Mouse (Mus musculus) cerebellum, adult 2 months (tissue): Measurements from ENCODE around the gene Gm10721. TPM values are rescaled to one million over a fixed set of nuclear protein-coding genes. Genes with fewer than 3 reads are reported as not detected.
"Not testable (repeated sequence)": the region's sequence is repeated elsewhere in the genome, so short reads cannot be mapped to it uniquely, and the experiment has no call there.

Experiments
- DNase-seq, 2 experiments: peaks; one replicate each; pipeline ENCODE4 v3.0.0; 2021
- H3K27ac ChIP-seq: fragments of 200-500 bp; 2 replicates; pipeline ENCODE4 v1.5.1; 2012; ENCODE audit warnings: low read length, control low read depth, inconsistent platforms; ENCODE audit not compliant: insufficient read depth
- H3K27me3 ChIP-seq: fragments of 200-500 bp; 2 replicates; pipeline ENCODE4 v1.6.1; 2012; ENCODE audit warnings: inconsistent platforms, mild to moderate bottlenecking, low read length, moderate library complexity; ENCODE audit not compliant: control insufficient read depth, insufficient read depth
- H3K4me1 ChIP-seq: fragments of 200-500 bp; 2 replicates; pipeline ENCODE4 v1.6.1; 2011; ENCODE audit warnings: low read length; ENCODE audit not compliant: control insufficient read depth, insufficient read depth
- H3K4me3 ChIP-seq: fragments of 200-500 bp; replicated peaks from 2 replicates; pipeline ENCODE3; 2011; ENCODE audit warnings: mild to moderate bottlenecking, low read depth, low read length, control low read depth; ENCODE audit not compliant: insufficient read depth
- WGBS: fragments of 180-500 bp; shearing (Covaris S2); methylation state at CpG from one replicate; pipeline ENCODE4 v1.1.7; 2018; 5-methylcytosine and 5-hydroxymethylcytosine counted together
- polyA plus RNA-seq: library from polyadenylated mRNA; depleted of rRNA; stranded (reverse); fragments of >200 nt; gene quantifications from 2 replicates; pipeline ENCODE4 v1.2.3, GENCODE M21; 2012; rRNA removed

Gene Gm10721
- polyA plus RNA-seq, 1 experiment = not detected

DNA sequence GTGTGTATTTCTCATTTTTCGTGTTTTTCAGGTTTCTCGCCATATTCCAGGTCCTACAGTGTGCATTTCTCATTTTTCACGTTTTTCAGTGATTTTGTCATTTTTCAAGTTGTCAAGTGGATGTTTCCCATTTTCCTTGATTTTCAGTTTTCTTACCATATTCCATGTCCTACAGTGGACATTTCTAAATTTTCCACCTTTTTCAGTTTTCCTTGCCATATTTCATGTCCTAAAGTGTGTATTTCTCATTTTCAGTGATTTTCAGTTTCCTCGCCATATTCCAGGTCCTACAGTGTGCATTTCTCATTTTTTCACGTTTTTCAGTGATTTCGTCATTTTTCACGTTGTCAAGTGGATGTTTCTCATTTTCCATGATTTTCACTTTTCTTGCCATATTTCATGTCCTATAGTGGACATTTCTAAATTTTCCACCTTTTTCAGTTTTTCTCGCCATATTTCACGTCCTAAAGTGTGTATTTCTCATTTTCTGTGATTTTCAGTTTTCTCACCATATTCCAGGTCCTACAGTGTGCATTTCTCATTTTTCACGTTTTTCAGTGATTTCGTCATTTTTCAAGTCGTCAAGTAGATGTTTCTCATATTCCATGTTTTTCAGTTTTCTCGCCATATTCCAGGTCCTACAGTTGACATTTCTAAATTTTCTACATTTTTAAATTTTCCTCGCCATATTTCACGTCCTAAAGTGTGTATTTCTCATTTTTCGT is 16.5 kb downstream of the Gm10721 start:
- H3K4me3 ChIP-seq, H3K4me1 ChIP-seq, H3K27me3 ChIP-seq, H3K27ac ChIP-seq: not testable (repeated sequence)
- 65% methylated on average over 13 of the region's 16 CpGs for WGBS
- peak; percentile 25 to 29 for DNase-seq

DNA sequence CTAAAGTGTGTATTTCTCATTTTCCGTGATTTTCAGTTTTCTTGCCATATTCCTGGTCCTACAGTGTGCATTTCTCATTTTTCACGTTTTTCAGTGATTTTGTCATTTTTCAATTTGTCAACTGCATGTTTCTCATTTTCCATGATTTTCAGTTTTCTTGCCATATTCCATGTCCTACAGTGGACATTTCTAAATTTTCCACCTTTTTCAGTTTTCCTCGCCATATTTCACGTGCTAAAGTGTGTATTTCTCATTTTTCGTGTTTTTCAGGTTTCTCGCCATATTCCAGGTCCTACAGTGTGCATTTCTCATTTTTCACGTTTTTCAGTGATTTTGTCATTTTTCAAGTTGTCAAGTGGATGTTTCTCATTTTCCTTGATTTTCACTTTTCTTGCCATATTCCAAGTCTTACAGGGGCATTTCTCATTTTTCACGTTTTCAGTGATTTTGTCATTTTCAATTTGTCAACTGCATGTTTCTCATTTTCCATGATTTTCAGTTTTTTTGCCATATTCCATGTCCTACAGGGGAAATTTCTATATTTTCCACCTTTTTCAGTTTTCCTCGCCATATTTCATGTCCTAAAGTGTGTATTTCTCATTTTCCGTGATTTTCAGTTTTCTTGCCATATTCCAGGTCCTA is 17.9 kb downstream of the Gm10721 start:
- H3K4me1 ChIP-seq, DNase-seq, H3K27me3 ChIP-seq, H3K27ac ChIP-seq, H3K4me3 ChIP-seq: not testable (repeated sequence)
- 62% methylated on average over 2 of the region's 10 CpGs for WGBS

DNA sequence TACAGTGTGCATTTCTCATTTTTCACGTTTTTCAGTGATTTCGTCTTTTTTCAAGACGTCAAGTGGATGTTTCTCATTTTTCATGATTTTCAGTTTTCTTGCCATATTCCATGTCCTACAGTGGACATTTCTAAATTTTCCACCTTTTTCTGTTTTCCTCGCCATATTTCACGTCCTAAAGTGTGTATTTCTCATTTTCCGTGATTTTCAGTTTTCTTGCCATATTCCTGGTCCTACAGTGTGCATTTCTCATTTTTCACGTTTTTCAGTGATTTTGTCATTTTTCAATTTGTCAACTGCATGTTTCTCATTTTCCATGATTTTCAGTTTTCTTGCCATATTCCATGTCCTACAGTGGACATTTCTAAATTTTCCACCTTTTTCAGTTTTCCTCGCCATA is 21.4 kb downstream of the Gm10721 start, which contains the start of gene Gm17535:
TSS of gene Gm17535 (plus strand) at position 301 of the 400 bp plus-strand sequence.
- H3K4me3 ChIP-seq, H3K27me3 ChIP-seq, H3K27ac ChIP-seq, DNase-seq, H3K4me1 ChIP-seq: not testable (repeated sequence)
- 62% methylated on average over 1 of the region's 8 CpGs for WGBS

DNA sequence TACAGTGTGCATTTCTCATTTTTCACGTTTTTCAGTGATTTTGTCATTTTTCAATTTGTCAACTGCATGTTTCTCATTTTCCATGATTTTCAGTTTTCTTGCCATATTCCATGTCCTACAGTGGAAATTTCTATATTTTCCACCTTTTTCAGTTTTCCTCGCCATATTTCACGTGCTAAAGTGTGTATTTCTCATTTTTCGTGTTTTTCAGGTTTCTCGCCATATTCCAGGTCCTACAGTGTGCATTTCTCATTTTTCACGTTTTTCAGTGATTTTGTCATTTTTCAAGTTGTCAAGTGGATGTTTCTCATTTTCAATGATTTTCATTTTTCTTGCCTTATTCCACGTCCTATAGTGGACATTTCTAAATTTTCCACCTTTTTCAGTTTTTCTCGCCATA is 23.6 kb downstream of the Gm10721 start, which contains the start of gene Gm10715:
TSS of gene Gm10715 (plus strand) at position 301 of the 400 bp plus-strand sequence.
- H3K4me3 ChIP-seq, H3K27me3 ChIP-seq, H3K27ac ChIP-seq, DNase-seq, H3K4me1 ChIP-seq: not testable (repeated sequence)
- WGBS = 80% methylated on average over 8 of the region's 8 CpGs

DNA sequence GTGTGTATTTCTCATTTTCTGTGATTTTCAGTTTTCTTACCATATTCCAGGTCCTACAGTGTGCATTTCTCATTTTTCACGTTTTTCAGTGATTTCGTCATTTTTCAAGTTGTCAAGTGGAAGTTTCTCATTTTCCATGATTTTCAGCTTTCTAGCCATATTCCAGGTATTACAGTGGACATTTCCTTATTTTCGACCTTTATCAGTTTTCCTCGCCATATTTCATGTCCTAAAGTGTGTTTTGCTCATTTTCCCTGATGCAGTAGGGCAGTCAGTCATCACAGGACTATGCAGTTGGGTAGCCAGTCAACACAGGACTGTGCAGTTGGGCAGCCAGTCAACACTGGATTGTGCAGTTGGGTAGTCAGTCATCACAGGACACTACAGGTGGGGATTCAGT is 25.2 kb downstream of the Gm10721 start:
- not testable (repeated sequence) for H3K27ac ChIP-seq, H3K4me1 ChIP-seq, H3K27me3 ChIP-seq, H3K4me3 ChIP-seq, DNase-seq
- 62% methylated on average over 4 of the region's 4 CpGs for WGBS

Other genes with a start within 250 kb of the Gm10721 start
- gene Gm10722, start 12.2 kb upstream of the Gm10721 start, polyA plus RNA-seq = not detected in 2 replicates
- not detected in 2 replicates for gene Gm11168, start 9.8 kb upstream of the Gm10721 start, polyA plus RNA-seq
- not detected in 2 replicates for gene Gm10720, start 2.5 kb downstream of the Gm10721 start, polyA plus RNA-seq
- gene Gm10719, start 4.3 kb downstream of the Gm10721 start, polyA plus RNA-seq = 0.47 TPM in 1 of 2 replicates, not detected in the other
- 0.22 and 0.26 TPM in 2 replicates for gene Gm10718, start 10.4 kb downstream of the Gm10721 start, polyA plus RNA-seq
- gene Gm10717, start 12.3 kb downstream of the Gm10721 start, polyA plus RNA-seq = not detected in 2 replicates
- gene Gm17535, start 21.5 kb downstream of the Gm10721 start, polyA plus RNA-seq = not detected in 2 replicates
- not detected in 2 replicates for gene Gm10715, start 23.7 kb downstream of the Gm10721 start, polyA plus RNA-seq